Mouse (Mus musculus) kidney, adult 2 months (tissue): ENCODE results near the gene Cpsf4. TPM values are rescaled to one million over a fixed set of nuclear protein-coding genes. Genes with fewer than 3 reads are reported as not detected.
A peak's percentile ranks its signal among the peaks of the same experiment; 100 is the strongest.

Source experiments
- DNase-seq: peaks from one replicate; pipeline ENCODE4 v3.0.0; 2021
- H3K27ac ChIP-seq: fragments of 200-500 bp; 2 replicates; pipeline ENCODE4 v1.5.1; 2012; ENCODE audit warnings: low read depth, low read length, control low read depth, inconsistent platforms; ENCODE audit not compliant: insufficient read depth
- H3K27me3 ChIP-seq: fragments of 200-500 bp; replicated peaks from 2 replicates; pipeline ENCODE4 v1.6.1; 2012; ENCODE audit warnings: mild to moderate bottlenecking, moderate library complexity, low read length, inconsistent platforms; ENCODE audit not compliant: control insufficient read depth, insufficient read depth
- H3K36me3 ChIP-seq: fragments of 200-500 bp; 2 replicates; pipeline ENCODE4 v1.6.1; 2012; ENCODE audit warnings: mild to moderate bottlenecking, moderate library complexity, low read length, inconsistent platforms; ENCODE audit not compliant: control insufficient read depth, insufficient read depth
- H3K4me1 ChIP-seq: fragments of 200-500 bp; 2 replicates; pipeline ENCODE4 v1.6.1; 2011; ENCODE audit warnings: low read length; ENCODE audit not compliant: control insufficient read depth, insufficient read depth
- H3K4me3 ChIP-seq: fragments of 200-500 bp; 2 replicates; pipeline ENCODE4 v1.5.1; 2011; ENCODE audit warnings: mild to moderate bottlenecking, low read depth, low read length, control low read depth; ENCODE audit not compliant: insufficient read depth
- CTCF ChIP-seq: fragments of 200-500 bp; conservative IDR thresholded peaks from 2 replicates; pipeline ENCODE4 v1.5.1; 2011; ENCODE audit warnings: low read depth, mild to moderate bottlenecking, control low read depth, low read length, moderate library complexity, mixed read lengths; ENCODE audit not compliant: insufficient read depth, insufficient read length
- POLR2A ChIP-seq: fragments of 200-500 bp; IDR thresholded peaks from one replicate; pipeline ENCODE4 v1.6.1; 2011; ENCODE audit warnings: low read depth, low read length, control low read depth
- WGBS: fragments of 180-500 bp; shearing (Covaris S2); methylation state at CpG from one replicate; pipeline ENCODE4 v1.1.7; 2018; 5-methylcytosine and 5-hydroxymethylcytosine counted together
- polyA plus RNA-seq: library from polyadenylated mRNA; depleted of rRNA; stranded (reverse); fragments of >200 nt; gene quantifications from 2 replicates; pipeline ENCODE4 v1.2.3, GENCODE M21; 2012

Gene Cpsf4
- polyA plus RNA-seq, 1 experiment = 19.2 TPM

GRCm38 (mm10) chr5:145140611-145141010 lies 26.4 kb upstream of the Cpsf4 start:
- Histone ChIP-seq H3K27ac (peak overlapping the region; percentile 97), H3K36me3 (peaks cover 2% of the 10 kb centered on the region), H3K27me3 (no peaks in the 10 kb centered on the region), H3K4me1 (peaks cover 8% of the 10 kb centered on the region; the same call in 1 of the 2 replicates), H3K4me3 (peak overlapping the region; percentile 93)
- no peak for DNase-seq
- TF ChIP-seq CTCF (no peak), POLR2A (no peak)
- WGBS = under 1% methylated on average over 18 of the region's 18 CpGs

- no peak for TF ChIP-seq POLR2A
- TF ChIP-seq CTCF = no peak
- Histone ChIP-seq H3K36me3 (peaks cover 2% of the 10 kb centered on the region), H3K27me3 (no peaks in the 10 kb centered on the region)
These were observed 19.3 kb upstream of the Cpsf4 start for GRCm38 (mm10) chr5:145147748-145148147.

DNA sequence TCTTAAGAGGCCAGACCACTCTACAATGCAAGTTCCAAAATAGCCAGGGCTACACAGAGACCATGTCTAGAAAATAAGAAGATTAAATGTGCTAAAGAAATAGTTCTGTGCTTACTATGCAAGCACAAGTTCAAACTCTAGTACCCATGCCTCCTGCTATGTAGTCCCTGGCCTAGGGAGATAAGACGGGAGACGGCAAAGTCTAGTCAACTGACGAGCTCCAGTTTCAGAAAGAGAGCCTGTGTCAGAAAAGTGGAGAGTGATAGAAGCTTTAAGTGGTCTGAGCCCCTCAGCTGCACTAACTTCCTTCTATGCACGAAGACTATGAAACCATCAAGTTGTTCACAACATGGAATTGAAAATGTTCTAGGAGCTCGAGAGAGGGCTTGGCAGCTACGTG lies 17.7 kb upstream of the Cpsf4 start:
- Histone ChIP-seq H3K36me3 (peaks cover 3% of the 10 kb centered on the region), H3K27ac (no peak overlapping the region), H3K27me3 (no peaks in the 10 kb centered on the region), H3K4me1 (peaks cover 11% of the 10 kb centered on the region; the same call in 1 of the 2 replicates), H3K4me3 (no peak overlapping the region)
- TF ChIP-seq CTCF = no peak
- TF ChIP-seq POLR2A = no peak
- DNase-seq = no peak
- 92% methylated on average over 6 of the region's 6 CpGs for WGBS

More at GRCm38 (mm10) chr5:145147748-145148147, 19.3 kb upstream of the Cpsf4 start:
- H3K4me3 ChIP-seq = no peak overlapping the region
- 49% methylated on average over 5 of the region's 5 CpGs for WGBS
- peaks cover 11% of the 10 kb centered on the region; the same call in 1 of the 2 replicates for H3K4me1 ChIP-seq
- peak; percentile 84 for DNase-seq
- H3K27ac ChIP-seq = peak overlapping the region; percentile 47

DNA sequence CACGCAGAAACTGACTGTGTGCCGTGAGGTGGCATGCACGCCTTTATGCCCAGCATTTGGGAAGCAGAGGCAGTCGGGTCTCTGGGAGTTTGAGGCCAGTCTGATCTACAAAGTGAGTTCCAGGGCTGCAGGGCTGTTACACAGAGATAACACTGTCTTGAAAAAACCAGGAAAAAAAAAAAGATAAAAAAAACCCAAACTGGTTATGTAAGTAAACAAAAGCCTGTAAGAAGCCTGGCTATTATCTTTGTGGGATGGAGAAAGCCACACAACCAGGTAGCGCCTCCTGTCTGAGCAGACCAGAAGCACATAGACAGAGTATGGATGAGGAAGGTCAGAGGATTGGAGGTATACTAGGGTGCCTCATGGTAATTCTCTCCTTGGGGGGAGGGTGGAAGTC lies 14.3 kb upstream of the Cpsf4 start:
- no peak for DNase-seq
- peaks cover 4% of the 10 kb centered on the region; the same call in 1 of the 2 replicates for H3K4me1 ChIP-seq
- no peaks in the 10 kb centered on the region for H3K27me3 ChIP-seq
- no peak overlapping the region for H3K4me3 ChIP-seq
- no peak for TF ChIP-seq CTCF
- TF ChIP-seq POLR2A = no peak
- H3K27ac ChIP-seq = no peak overlapping the region
- H3K36me3 ChIP-seq = peaks cover 5% of the 10 kb centered on the region
- 95% methylated on average over 5 of the region's 5 CpGs for WGBS

DNA sequence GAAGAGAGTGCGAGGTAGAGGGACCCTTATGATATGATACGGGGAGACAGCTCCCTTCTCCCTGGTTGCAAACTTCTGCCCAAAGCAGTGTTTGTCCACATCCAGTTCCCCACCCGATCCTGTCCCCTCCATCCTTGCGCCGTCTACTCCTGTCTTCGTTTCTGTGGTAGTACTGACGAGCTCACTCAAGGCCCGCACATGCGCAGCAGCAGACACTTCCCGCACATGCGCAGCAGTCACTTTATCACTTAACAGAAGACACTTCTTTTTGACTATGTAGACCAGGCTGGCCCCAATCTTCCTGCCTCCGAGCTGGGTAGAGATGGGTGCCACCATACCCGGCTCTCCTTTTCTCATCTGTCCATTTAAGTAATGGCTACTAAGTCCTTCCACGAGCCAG lies 5.7 kb upstream of the Cpsf4 start:
- TF ChIP-seq POLR2A (no peak), CTCF (no peak)
- no peak overlapping the region for H3K27ac ChIP-seq
- H3K27me3 ChIP-seq = no peaks in the 10 kb centered on the region
- H3K4me1 ChIP-seq = peaks cover 5% of the 10 kb centered on the region
- peaks cover 1% of the 10 kb centered on the region for H3K36me3 ChIP-seq
- DNase-seq = no peak
- no peak overlapping the region for H3K4me3 ChIP-seq
- 92% methylated on average over 14 of the region's 14 CpGs for WGBS

GRCm38 (mm10) chr5:145164710-145165109 lies 2.3 kb upstream of the Cpsf4 start:
- Histone ChIP-seq H3K4me1 (peaks cover 9% of the 10 kb centered on the region), H3K27ac (peak overlapping the region; percentile 64), H3K27me3 (no peaks in the 10 kb centered on the region), H3K4me3 (peak overlapping the region; percentile 18; the same call in 1 of the 2 replicates), H3K36me3 (no peaks in the 10 kb centered on the region)
- no peak for TF ChIP-seq POLR2A
- TF ChIP-seq CTCF = no peak
- WGBS = 36% methylated on average over 3 of the region's 3 CpGs
- DNase-seq = peak; percentile 46

DNA sequence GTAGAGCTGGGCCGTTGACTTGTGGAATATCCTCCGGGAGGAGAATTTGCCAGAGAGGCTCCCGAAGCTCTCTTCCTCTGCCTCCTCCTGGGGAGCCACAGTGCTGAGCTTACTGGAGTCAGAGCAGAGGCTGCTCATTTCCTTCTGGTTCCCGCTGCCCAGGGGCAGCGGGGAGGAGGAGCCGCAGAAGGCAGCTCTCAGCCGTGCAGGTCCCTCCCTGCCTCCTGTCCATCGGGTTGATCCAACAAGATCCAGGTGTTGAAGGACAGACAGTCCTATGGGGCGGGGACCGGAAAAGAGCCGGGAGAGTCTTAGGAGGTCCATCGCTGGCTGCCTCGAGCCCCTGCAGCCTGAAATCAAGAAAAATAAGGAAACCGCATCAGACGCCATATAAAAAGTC lies 1.8 kb upstream of the Cpsf4 start:
- DNase-seq = no peak
- H3K4me3 ChIP-seq = no peak overlapping the region
- H3K36me3 ChIP-seq = no peaks in the 10 kb centered on the region
- H3K4me1 ChIP-seq = peaks cover 9% of the 10 kb centered on the region
- no peak overlapping the region for H3K27ac ChIP-seq
- TF ChIP-seq POLR2A (no peak), CTCF (no peak)
- H3K27me3 ChIP-seq = no peaks in the 10 kb centered on the region
- WGBS = 70% methylated on average over 15 of the region's 15 CpGs

- Histone ChIP-seq H3K27ac (no peak overlapping the region), H3K27me3 (no peaks in the 10 kb centered on the region), H3K4me3 (peak overlapping the region; percentile 82), H3K36me3 (no peaks in the 10 kb centered on the region), H3K4me1 (peaks cover 9% of the 10 kb centered on the region)
- no peak for TF ChIP-seq POLR2A
- WGBS = under 1% methylated on average over 28 of the region's 28 CpGs
- DNase-seq = no peak
These were observed 271 bp downstream of the Cpsf4 start for GRCm38 (mm10) chr5:145167306-145167661.
